Mouse (Mus musculus): ENCODE data around the gene Gm21983.

DNA sequence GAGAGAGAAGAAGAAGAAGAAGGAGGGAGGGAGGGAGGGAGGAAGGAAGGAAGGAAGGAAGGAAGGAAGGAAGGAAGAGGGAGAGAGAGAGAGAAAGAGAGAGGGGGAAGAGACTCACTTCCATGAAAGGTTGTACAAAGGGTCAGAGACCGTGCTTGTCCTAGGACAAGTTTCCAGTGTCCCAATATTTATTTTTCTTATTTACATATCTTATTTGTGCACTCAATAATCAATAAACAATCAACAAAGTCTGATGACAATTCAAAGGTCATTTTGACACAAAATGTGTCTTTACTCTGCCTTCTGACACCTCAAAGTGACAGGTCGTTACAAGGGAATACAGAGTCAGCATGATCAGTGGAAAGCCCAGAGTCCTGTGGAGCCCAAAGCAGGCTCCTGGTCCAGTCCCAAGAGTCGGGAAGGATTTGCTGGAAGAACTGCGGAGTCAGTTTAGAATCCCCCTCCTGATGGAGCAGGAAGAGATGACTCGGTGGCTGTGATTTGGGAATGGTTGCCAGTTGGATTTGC, 56.5 kb downstream of the Gm21983 start:
- TF ChIP-seq CTCF (IDR thresholded peaks at IDR 0.05; ENCODE audit: control insufficient read depth, insufficient read depth, insufficient replicate concordance, low read depth, low read length) (no peak), POLR2A (IDR thresholded peaks at IDR 0.05; ENCODE audit: control insufficient read depth, low read depth, low read length) (no peak)

Measured in testis, adult 2 months (tissue).